Mouse (Mus musculus) A20 (cell line): ENCODE data around the gene Igf1r.

Experiments
- DNase-seq: peaks from one replicate; pipeline ENCODE4 v3.0.0-alpha.2; 2011; ENCODE audit warnings: low read depth, low spot score

The Igf1r gene

GRCm38 (mm10) chr7:67952777-67953700 lies at the start of gene Igf1r:
Gene Igf1r (plus strand): TSS chr7:67952827.
- DNase-seq: no peak

GRCm38 (mm10) chr7:67906358-67906757 lies 46.3 kb upstream of the Igf1r start:
- no peak for DNase-seq

- DNase-seq: no peak
Measured at GRCm38 (mm10) chr7:67907786-67908400, 44.7 kb upstream of the Igf1r start.

GRCm38 (mm10) chr7:67910528-67910927 lies 42.1 kb upstream of the Igf1r start:
- no peak for DNase-seq

DNA sequence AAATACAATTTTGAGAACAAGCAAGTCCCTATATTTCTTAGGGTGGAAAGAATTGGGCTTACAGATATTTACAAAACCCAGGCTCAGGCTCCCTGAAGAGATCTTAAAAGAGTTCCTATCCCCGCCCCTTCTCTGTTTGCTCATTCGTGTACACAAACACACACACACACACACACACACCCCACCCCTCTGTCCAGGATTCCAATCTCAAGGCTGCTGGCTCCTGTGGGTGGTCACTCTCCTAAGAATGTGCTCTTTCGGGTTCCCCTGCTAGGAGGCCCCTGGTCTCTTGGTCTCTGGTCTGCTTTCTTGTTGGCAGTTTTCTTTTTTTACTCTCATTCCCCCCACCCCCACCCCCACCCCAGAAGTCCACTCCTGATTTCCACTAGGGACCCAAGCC lies 41.7 kb upstream of the Igf1r start:
- DNase-seq: no peak

DNA sequence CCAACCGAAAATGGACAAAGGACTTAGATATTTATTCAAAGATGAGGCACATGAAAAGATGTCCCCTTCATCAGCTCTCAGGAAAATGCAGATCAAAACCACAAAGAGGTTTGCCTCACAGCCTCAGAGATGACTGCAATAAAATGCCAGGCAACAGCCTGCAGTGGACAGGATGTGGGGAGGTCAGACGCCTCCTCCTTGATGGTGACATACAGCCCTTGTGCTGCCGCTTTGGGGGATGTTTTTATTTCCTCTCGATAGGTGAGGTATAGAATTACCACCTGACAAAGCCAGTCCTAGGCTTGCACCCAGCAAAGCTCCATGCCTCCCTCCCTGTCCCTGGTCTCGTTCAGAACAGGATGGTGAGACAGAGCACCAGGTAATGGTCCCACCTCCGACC lies 40.8 kb upstream of the Igf1r start:
- DNase-seq: no peak

DNA sequence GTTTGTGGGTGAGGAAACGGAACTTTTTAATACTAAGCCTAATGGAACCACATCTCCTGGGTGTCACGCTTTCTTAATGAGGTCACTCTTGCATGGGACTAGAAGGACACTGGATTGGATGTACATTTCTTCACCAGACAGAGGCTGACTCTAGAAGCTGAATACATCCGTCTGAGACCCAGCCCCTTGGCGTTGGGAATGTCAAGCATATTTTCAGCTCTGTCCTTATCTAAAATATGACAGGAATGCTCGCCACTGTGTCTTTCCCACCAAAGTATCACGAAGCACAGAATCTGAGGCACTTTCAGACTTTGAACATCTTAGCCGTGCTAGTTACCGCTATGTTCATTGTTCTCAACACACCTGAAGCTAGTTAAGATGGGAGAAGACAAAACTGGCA lies 35.7 kb upstream of the Igf1r start:
- no peak for DNase-seq

GRCm38 (mm10) chr7:67917753-67918152 lies 34.9 kb upstream of the Igf1r start:
- no peak for DNase-seq

DNA sequence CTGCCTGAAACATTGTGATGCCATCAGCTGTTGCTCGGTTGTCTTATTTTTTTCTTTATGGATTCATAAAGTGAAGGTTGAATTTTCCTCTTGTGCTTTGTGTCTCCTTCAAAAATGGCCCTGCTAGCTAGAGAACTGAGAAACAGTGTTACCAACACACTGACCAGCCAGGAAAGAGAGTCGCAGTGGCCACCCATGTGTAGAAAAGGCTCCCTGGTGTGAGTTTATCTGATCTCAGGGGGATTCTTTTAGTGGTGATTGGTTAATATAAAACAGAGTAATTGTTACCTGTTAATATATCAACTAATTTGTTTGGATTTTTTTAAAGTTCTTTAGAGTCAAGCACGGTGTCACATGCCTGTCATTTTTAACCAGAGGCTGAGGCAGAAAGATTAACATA lies 33.2 kb upstream of the Igf1r start:
- no peak for DNase-seq

- no peak for DNase-seq
Measured at GRCm38 (mm10) chr7:67924215-67924614, 28.4 kb upstream of the Igf1r start.

DNA sequence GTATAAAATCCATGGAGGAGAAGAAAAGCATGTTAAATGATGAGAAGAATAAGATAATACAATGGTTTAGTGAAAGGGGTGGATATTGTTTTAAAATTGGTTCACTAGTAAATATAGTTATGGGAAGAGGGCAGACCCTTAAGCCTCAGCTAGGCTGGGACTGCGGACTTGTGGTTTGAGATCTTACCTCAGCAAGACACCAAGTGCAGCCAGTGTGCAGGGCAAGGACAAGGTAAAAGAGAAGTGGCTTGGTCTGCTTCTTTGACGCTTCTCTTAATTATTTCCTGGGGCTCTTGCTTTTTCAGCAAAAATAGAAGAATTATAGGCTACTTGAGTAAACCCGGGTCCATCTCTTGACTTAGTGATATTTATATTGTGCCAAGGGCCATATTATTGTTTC lies 22.5 kb upstream of the Igf1r start:
- DNase-seq: no peak

DNA sequence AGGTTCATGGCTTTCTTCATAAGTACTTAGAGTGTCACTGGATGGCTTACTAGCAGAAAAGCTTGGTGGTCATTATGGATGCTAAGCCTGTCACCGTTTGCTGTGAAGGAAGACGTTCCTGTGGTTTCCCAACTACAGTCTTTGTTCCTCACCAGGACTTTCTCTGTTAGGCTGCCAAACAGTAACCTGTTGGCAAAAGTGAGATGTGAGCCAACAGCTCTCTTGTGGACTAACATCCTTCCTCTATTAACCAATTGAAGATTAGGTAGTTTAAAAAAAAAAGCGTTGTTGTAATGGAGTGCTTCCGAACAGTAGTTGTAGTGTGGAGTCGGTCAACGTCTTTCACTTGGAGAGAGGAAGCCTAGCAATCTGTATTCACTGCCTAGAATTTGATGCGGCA lies 15.8 kb upstream of the Igf1r start:
- no peak for DNase-seq

GRCm38 (mm10) chr7:67943805-67944204 lies 8.8 kb upstream of the Igf1r start:
- no peak for DNase-seq

GRCm38 (mm10) chr7:67946901-67947300 lies 5.7 kb upstream of the Igf1r start:
- DNase-seq: no peak

DNA sequence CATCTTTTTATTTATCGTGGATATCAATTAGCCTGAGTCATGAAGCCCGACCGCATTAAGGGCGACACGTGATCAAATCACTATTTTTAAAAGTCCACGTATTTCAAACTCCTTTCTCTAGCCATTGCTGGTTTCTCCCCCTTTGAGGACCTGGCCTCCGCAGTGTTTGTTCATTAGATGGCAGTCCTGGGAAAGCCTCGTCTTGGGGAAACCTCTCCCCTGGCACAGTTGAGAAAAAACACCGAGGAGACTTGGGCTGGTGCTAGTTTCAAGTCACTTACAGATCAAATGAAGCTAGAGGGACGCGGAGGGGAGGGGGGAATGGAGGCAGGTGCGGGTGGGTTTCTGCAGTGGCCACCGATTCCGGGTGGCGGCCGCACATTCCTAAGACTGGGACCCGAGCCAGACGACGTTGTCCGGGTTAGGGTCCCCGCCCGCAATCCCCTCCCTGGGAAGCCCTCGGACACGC lies 2.2 kb upstream of the Igf1r start:
- no peak for DNase-seq

GRCm38 (mm10) chr7:67950815-67951531 lies 1.7 kb upstream of the Igf1r start:
- DNase-seq: no peak

GRCm38 (mm10) chr7:67951532-67952035 lies 1.0 kb upstream of the Igf1r start:
- no peak for DNase-seq

DNA sequence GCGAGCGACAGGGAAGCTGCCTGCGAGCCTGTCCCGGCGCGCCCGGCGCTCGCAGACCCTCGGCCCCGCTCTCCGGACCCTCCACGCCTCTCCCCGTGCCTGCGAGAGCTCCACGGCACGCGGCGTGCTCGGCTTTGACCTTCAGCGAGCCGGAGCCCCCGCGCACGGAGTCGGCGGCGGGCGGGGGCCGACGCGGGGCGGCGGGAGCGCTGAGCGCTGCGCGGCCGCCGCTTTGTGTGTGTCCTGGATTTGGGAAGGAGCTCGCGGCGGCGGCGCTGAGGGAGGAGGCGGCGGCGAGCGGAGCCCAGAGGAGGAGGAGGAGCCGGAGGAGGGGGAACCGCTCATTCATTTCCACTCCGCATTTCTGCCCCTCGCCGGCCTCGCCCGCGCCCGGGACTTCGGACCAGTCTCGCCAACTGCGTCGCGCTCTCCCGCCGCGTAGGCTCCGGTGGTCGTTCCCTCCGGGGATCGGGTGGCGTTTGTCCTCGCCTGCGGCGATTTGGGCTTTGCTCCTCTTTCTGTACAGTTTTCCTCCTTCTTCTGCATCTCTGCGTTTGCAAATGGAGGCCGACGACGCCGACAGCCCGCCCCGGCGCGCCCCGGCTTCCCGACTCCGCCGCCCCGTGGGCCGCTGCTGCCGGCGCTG lies 468 bp upstream of the Igf1r start:
- no peak for DNase-seq

DNA sequence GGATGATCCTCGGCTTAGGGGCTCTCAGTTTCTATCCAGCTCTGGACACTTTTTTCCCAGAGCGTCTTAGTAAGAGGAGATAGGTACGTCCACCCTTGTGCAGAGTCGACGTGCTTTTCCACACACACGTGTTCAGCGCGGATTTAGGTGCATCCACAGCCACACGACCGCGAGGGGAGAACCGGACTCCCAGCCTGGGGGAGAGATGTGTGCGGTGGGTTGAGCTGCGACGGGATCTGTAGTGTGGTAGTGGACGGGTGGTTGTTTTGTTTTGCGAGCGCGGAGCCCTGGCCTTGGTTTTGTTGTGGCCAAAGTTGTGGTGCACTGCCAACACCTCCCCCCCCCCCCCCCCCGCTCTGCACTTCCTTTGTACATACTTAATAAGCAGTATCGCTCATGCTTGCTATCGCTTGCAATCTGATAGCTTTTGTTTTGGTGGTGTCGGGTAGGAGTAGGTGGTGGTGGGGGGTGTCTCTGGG lies 1.2 kb downstream of the Igf1r start:
- DNase-seq: no peak

- no peak for DNase-seq
Measured at GRCm38 (mm10) chr7:67954591-67955185, 2.1 kb downstream of the Igf1r start.

DNA sequence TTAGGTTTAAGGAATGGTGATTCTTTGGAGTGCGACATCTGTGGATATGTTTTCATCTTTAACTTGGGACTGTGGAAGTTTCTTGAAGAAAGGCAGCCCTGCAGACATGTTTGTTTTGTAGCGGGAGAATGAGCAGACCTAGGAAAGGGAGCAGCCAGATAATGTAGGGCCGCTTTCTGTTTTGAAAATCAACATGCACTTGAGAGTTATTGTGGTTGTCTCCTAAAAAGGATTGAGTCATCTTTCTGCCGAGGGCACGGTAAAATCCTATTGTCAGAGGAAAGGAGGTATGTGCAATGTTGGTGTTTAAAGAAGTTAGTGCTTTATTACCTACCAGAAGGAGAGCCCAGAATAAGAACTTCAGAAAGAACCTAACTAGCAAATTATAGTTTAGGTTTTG lies 2.6 kb downstream of the Igf1r start:
- DNase-seq: no peak
